Mouse (Mus musculus) kidney, adult 2 months (tissue): ENCODE results near the gene Rnf216. TPM values are rescaled to one million over a fixed set of nuclear protein-coding genes. Genes with fewer than 3 reads are reported as not detected.
A peak's percentile ranks its signal among the peaks of the same experiment; 100 is the strongest.

Experiments used
- DNase-seq: peaks from one replicate; pipeline ENCODE4 v3.0.0; 2021
- H3K27ac ChIP-seq: fragments of 200-500 bp; 2 replicates; pipeline ENCODE4 v1.5.1; 2012; ENCODE audit warnings: low read depth, low read length, control low read depth, inconsistent platforms; ENCODE audit not compliant: insufficient read depth
- H3K27me3 ChIP-seq: fragments of 200-500 bp; replicated peaks from 2 replicates; pipeline ENCODE4 v1.6.1; 2012; ENCODE audit warnings: mild to moderate bottlenecking, moderate library complexity, low read length, inconsistent platforms; ENCODE audit not compliant: control insufficient read depth, insufficient read depth
- H3K36me3 ChIP-seq: fragments of 200-500 bp; 2 replicates; pipeline ENCODE4 v1.6.1; 2012; ENCODE audit warnings: mild to moderate bottlenecking, moderate library complexity, low read length, inconsistent platforms; ENCODE audit not compliant: control insufficient read depth, insufficient read depth
- H3K4me1 ChIP-seq: fragments of 200-500 bp; 2 replicates; pipeline ENCODE4 v1.6.1; 2011; ENCODE audit warnings: low read length; ENCODE audit not compliant: control insufficient read depth, insufficient read depth
- H3K4me3 ChIP-seq: fragments of 200-500 bp; 2 replicates; pipeline ENCODE4 v1.5.1; 2011; ENCODE audit warnings: mild to moderate bottlenecking, low read depth, low read length, control low read depth; ENCODE audit not compliant: insufficient read depth
- CTCF ChIP-seq: fragments of 200-500 bp; conservative IDR thresholded peaks from 2 replicates; pipeline ENCODE4 v1.5.1; 2011; ENCODE audit warnings: low read depth, mild to moderate bottlenecking, control low read depth, low read length, moderate library complexity, mixed read lengths; ENCODE audit not compliant: insufficient read depth, insufficient read length
- POLR2A ChIP-seq: fragments of 200-500 bp; IDR thresholded peaks from one replicate; pipeline ENCODE4 v1.6.1; 2011; ENCODE audit warnings: low read depth, low read length, control low read depth
- WGBS: fragments of 180-500 bp; shearing (Covaris S2); methylation state at CpG from one replicate; pipeline ENCODE4 v1.1.7; 2018; 5-methylcytosine and 5-hydroxymethylcytosine counted together
- polyA plus RNA-seq: library from polyadenylated mRNA; depleted of rRNA; stranded (reverse); fragments of >200 nt; gene quantifications from 2 replicates; pipeline ENCODE4 v1.2.3, GENCODE M21; 2012

Rnf216 gene
- polyA plus RNA-seq, 1 experiment, result 22.7 TPM

DNA sequence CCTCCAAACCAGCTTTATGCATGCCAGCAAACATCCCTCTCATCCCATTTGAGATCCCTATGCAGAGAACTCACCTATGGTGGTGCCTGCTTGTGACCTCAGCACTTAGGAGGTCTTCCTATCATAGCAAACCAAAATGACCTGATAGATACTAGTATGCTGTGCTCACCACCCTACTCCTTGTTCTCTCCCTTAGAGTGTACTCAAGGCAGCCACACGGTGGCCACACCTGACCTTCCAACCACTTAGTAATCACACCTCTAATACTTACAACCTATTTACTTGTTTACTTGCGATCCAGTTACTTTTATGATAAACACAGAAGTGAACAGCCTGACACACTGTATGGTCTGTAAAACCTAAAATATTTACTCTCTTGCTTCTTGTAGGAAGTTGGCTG lies 58.1 kb downstream of the Rnf216 start:
- WGBS, result 79% methylated on average over 2 of the region's 2 CpGs
- no peak for DNase-seq
- no peaks in the 10 kb centered on the region for H3K36me3 ChIP-seq
- H3K4me1 ChIP-seq, result no peaks in the 10 kb centered on the region; the same call in 1 of the 2 replicates
- TF ChIP-seq POLR2A (no peak), CTCF (no peak)
- H3K27ac ChIP-seq, result no peak overlapping the region
- no peak overlapping the region for H3K4me3 ChIP-seq
- H3K27me3 ChIP-seq, result no peaks in the 10 kb centered on the region

GRCm38 (mm10) chr5:143053132-143053972 lies 59.4 kb downstream of the Rnf216 start:
- no peak for TF ChIP-seq CTCF
- TF ChIP-seq POLR2A, result no peak
- WGBS, result 81% methylated on average over 5 of the region's 5 CpGs
- Histone ChIP-seq H3K36me3 (no peaks in the 10 kb centered on the region), H3K27ac (peak overlapping the region; percentile 9; the same call in 1 of the 2 replicates), H3K27me3 (no peaks in the 10 kb centered on the region), H3K4me3 (no peak overlapping the region), H3K4me1 (0 out of 2 replicates have a peak, but pooled peaks cover 2% of the 10 kb centered on the region)
- no peak for DNase-seq

DNA sequence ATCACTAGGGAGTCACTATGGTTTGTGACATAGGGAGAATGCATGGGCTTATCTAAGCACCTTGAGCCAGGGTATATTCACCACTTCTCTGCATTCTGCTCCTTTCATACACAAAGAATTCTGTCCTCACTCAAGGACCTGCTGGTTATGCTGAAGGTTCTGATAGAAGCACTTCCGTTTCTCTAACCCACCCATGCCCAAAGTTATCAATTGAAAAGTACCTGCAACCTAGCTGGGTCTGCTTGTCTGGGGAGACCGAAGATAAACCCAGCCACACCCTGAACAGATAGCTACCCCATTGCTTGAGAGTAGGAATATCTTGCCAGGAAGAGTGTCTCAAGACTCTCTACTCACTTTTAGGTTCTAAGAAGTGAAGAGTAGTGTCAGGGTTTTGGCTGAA lies 60.1 kb downstream of the Rnf216 start:
- WGBS, result 94% methylated on average over 2 of the region's 2 CpGs
- TF ChIP-seq CTCF (no peak), POLR2A (no peak)
- no peak for DNase-seq
- no peak overlapping the region for H3K27ac ChIP-seq
- no peak overlapping the region for H3K4me3 ChIP-seq
- no peaks in the 10 kb centered on the region for H3K27me3 ChIP-seq
- no peaks in the 10 kb centered on the region for H3K36me3 ChIP-seq
- peaks cover 7% of the 10 kb centered on the region for H3K4me1 ChIP-seq

- no peak for TF ChIP-seq CTCF
- no peak for TF ChIP-seq POLR2A
- Histone ChIP-seq H3K27me3 (no peaks in the 10 kb centered on the region), H3K27ac (no peak overlapping the region), H3K4me1 (peaks cover 7% of the 10 kb centered on the region), H3K36me3 (no peaks in the 10 kb centered on the region), H3K4me3 (no peak overlapping the region)
- no peak for DNase-seq
- WGBS, result 86% methylated on average over 6 of the region's 6 CpGs
Measured at GRCm38 (mm10) chr5:143051851-143052250, 60.9 kb downstream of the Rnf216 start.

DNA sequence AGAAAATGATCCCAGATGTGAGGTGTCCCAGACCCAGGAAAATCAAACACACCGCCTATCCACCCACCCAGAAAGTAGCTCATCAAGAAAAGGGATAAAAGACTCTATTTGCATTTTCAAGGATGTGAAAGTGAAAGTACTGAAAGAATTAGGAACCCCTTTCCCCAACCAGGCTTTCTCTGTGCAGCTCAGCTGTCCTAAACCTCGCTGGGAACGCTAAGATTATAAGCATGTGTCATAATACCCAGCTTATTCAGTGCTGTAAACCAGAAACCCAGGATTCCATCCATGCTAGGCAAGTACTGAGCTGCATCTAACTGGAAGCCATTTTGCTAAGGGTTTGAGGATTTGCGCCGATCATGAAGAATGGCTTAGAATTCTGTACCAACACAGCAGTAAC lies 62.5 kb downstream of the Rnf216 start:
- DNase-seq, result no peak
- WGBS, result 62% methylated on average over 5 of the region's 5 CpGs
- H3K4me1 ChIP-seq, result peaks cover 7% of the 10 kb centered on the region
- no peaks in the 10 kb centered on the region for H3K27me3 ChIP-seq
- H3K36me3 ChIP-seq, result no peaks in the 10 kb centered on the region
- TF ChIP-seq POLR2A (no peak), CTCF (no peak)
- peak overlapping the region; percentile 41 for H3K27ac ChIP-seq
- no peak overlapping the region for H3K4me3 ChIP-seq

- WGBS, result 35% methylated on average over 4 of the region's 4 CpGs
- H3K27ac ChIP-seq, result peak overlapping the region; percentile 41; the same call in 1 of the 2 replicates
- TF ChIP-seq CTCF, result no peak
- no peak for TF ChIP-seq POLR2A
- no peak overlapping the region for H3K4me3 ChIP-seq
- H3K36me3 ChIP-seq, result no peaks in the 10 kb centered on the region
- H3K27me3 ChIP-seq, result no peaks in the 10 kb centered on the region
- peaks cover 7% of the 10 kb centered on the region for H3K4me1 ChIP-seq
- no peak for DNase-seq
Measured at GRCm38 (mm10) chr5:143049746-143050145, 63.0 kb downstream of the Rnf216 start.

- Histone ChIP-seq H3K4me3 (no peak overlapping the region), H3K4me1 (peaks cover 7% of the 10 kb centered on the region), H3K27ac (peak overlapping the region; percentile 73; the same call in 1 of the 2 replicates), H3K36me3 (no peaks in the 10 kb centered on the region), H3K27me3 (no peaks in the 10 kb centered on the region)
- TF ChIP-seq POLR2A (no peak), CTCF (no peak)
- DNase-seq, result no peak
- WGBS, result 73% methylated on average over 1 of the region's 1 CpGs
Measured at GRCm38 (mm10) chr5:143049013-143049385, 63.8 kb downstream of the Rnf216 start.
